Mouse (Mus musculus): Measurements from ENCODE around the gene Nbeal2.
"Not testable (repeated sequence)": the region's sequence is repeated elsewhere in the genome, so short reads cannot be mapped to it uniquely, and the experiment has no call there.

The Nbeal2 gene

GRCm38 (mm10) chr9:110653655-110654461, at the start of gene Nbeal2:
Gene Nbeal2 (minus strand): TSS chr9:110654161.
- DNase-seq = peak; percentile 99

GRCm38 (mm10) chr9:110702848-110703247, 48.9 kb upstream of the Nbeal2 start:
- DNase-seq = no peak

- peak; percentile 69 for DNase-seq
Observed at GRCm38 (mm10) chr9:110701114-110702032, 47.4 kb upstream of the Nbeal2 start.

- no peak for DNase-seq
Observed at GRCm38 (mm10) chr9:110699574-110699973, 45.6 kb upstream of the Nbeal2 start.

- no peak for DNase-seq
Observed at GRCm38 (mm10) chr9:110697465-110697864, 43.5 kb upstream of the Nbeal2 start.

GRCm38 (mm10) chr9:110696427-110696826, 42.5 kb upstream of the Nbeal2 start:
- DNase-seq = no peak

- DNase-seq = peak; percentile 74
Observed at GRCm38 (mm10) chr9:110695165-110695755, 41.3 kb upstream of the Nbeal2 start.

GRCm38 (mm10) chr9:110689261-110689779, 35.4 kb upstream of the Nbeal2 start:
- peak; percentile 95 for DNase-seq

GRCm38 (mm10) chr9:110687846-110688245, 33.9 kb upstream of the Nbeal2 start:
- peak; percentile 57 for DNase-seq

GRCm38 (mm10) chr9:110687061-110687460, 33.1 kb upstream of the Nbeal2 start:
- DNase-seq = no peak

GRCm38 (mm10) chr9:110686472-110686871, 32.5 kb upstream of the Nbeal2 start:
- DNase-seq = no peak

GRCm38 (mm10) chr9:110685591-110685990, 31.6 kb upstream of the Nbeal2 start:
- DNase-seq = no peak

GRCm38 (mm10) chr9:110685187-110685586, 31.2 kb upstream of the Nbeal2 start:
- no peak for DNase-seq

- DNase-seq = peak; percentile 94
Observed at GRCm38 (mm10) chr9:110684100-110684831, 30.3 kb upstream of the Nbeal2 start.

GRCm38 (mm10) chr9:110683574-110684099, 29.7 kb upstream of the Nbeal2 start:
- DNase-seq = peak; percentile 90

GRCm38 (mm10) chr9:110682697-110683096, 28.7 kb upstream of the Nbeal2 start:
- DNase-seq = not testable (repeated sequence)

- DNase-seq = peak; percentile 79
Observed at GRCm38 (mm10) chr9:110682255-110682654, 28.3 kb upstream of the Nbeal2 start.

GRCm38 (mm10) chr9:110681817-110682216, 27.9 kb upstream of the Nbeal2 start:
- DNase-seq = no peak

- DNase-seq = no peak
Observed at GRCm38 (mm10) chr9:110680736-110681507, 27.0 kb upstream of the Nbeal2 start.

- DNase-seq = no peak
Observed at GRCm38 (mm10) chr9:110678886-110679285, 24.9 kb upstream of the Nbeal2 start.

- DNase-seq = no peak
Observed at GRCm38 (mm10) chr9:110676492-110676911, 22.5 kb upstream of the Nbeal2 start.

Measured in kidney, adult 9 months (tissue).